Comparison of ENCODE assay signal across 7 mouse cellular contexts in genomic region chr2:136596451-136596850, GRCm38 (mm10).
DNase-seq lines count a peak whose midpoint lies in the region; ATAC-seq and TF ChIP-seq lines count a peak whose summit lies in the region.

No protein-coding gene starts in this region.

- H3K4me2 ChIP-seq in neural tube, embryonic 15.5 days = no peak overlapping the region
- H3K4me2 ChIP-seq in hindbrain, postnatal 0 days (ENCODE audit: low read depth, low read length) = no peak overlapping the region

- H3K27ac ChIP-seq in neural tube, embryonic 15.5 days (replicated peaks) = no peak overlapping the region
- H3K27ac ChIP-seq in hindbrain, postnatal 0 days = no peak overlapping the region

- no peaks in the 10 kb centered on the region for H3K9me3 ChIP-seq in neural tube, embryonic 15.5 days (replicated peaks)
- H3K9me3 ChIP-seq in hindbrain, postnatal 0 days (ENCODE audit: low read length) = no peaks in the 10 kb centered on the region

- no peak overlapping the region for H3K9ac ChIP-seq in neural tube, embryonic 15.5 days (replicated peaks)
- no peak overlapping the region for H3K9ac ChIP-seq in hindbrain, postnatal 0 days (replicated peaks; ENCODE audit: low read length)

- ATAC-seq in neural tube, embryonic 15.5 days (ENCODE audit: low FRiP score) = no peak
- ATAC-seq in hindbrain, postnatal 0 days = no peak

- 32% methylated on average over 3 of the region's 3 CpGs for WGBS in neural tube, embryonic 15.5 days
- WGBS in hindbrain, postnatal 0 days = 27% methylated on average over 3 of the region's 3 CpGs
- 21% methylated on average over 3 of the region's 3 CpGs for WGBS in lung, adult 2 months

- TF ChIP-seq CTCF in hindbrain, postnatal 0 days (IDR thresholded peaks at IDR 0.05; ENCODE audit: low read depth) = peak; percentile 75
- peak; percentile 59 for TF ChIP-seq CTCF in lung, adult 2 months (IDR thresholded peaks at IDR 0.05; ENCODE audit: insufficient read depth, low read length)

- no peaks in the 10 kb centered on the region for H3K4me1 ChIP-seq in neural tube, embryonic 15.5 days
- H3K4me1 ChIP-seq in hindbrain, postnatal 0 days (ENCODE audit: insufficient read depth, low read length) = 0 out of 2 replicates have a peak, but pooled peaks cover 3% of the 10 kb centered on the region
- no peaks in the 10 kb centered on the region for H3K4me1 ChIP-seq in lung, adult 2 months (ENCODE audit: control insufficient read depth, insufficient read depth, low read length)

- TF ChIP-seq POLR2A in lung, adult 2 months (IDR thresholded peaks at IDR 0.05; ENCODE audit: borderline replicate concordance, extremely low read depth, low read depth, low read length) = no peak

- H3K4me3 ChIP-seq in neural tube, embryonic 15.5 days (replicated peaks) = no peak overlapping the region
- H3K4me3 ChIP-seq in hindbrain, postnatal 0 days (ENCODE audit: low read length) = no peak overlapping the region
- H3K4me3 ChIP-seq in lung, adult 2 months (replicated peaks; ENCODE audit: extremely low read depth, low read depth, low read length) = no peak overlapping the region

- no peaks in the 10 kb centered on the region for H3K36me3 ChIP-seq in neural tube, embryonic 15.5 days
- no peaks in the 10 kb centered on the region for H3K36me3 ChIP-seq in hindbrain, postnatal 0 days (ENCODE audit: insufficient read depth, low read length)

- H3K27me3 ChIP-seq in neural tube, embryonic 15.5 days (replicated peaks) = no peaks in the 10 kb centered on the region
- no peaks in the 10 kb centered on the region for H3K27me3 ChIP-seq in hindbrain, postnatal 0 days (ENCODE audit: insufficient read depth, low read length)

- DNase-seq in neural tube, embryonic 10.5 days (ENCODE audit: extremely low spot score, low spot score) = peak; percentile 34
- peak; percentile 62 to 67 for DNase-seq in adrenal gland, postnatal 36 days
- peak; percentile 19 for DNase-seq in embryo, embryonic 11.5 days (ENCODE audit: low read depth, low spot score)
- peak; percentile 78 for DNase-seq in hindbrain, postnatal 0 days (ENCODE audit: low spot score)
- DNase-seq in lung, adult 2 months = peak; percentile 27
- DNase-seq in telencephalon, adult 2 months (ENCODE audit: low read depth, low spot score) = peak; percentile 45

Comparison
In these comparisons a context has a peak if more than half of its experiments do, and no peak if none do; other contexts are left out.
1. DNase-seq: peak in every context shown above with its lines; median percentile 78 in hindbrain, postnatal 0 days; 64 in adrenal gland, postnatal 36 days; 45 in telencephalon, adult 2 months; 34 in neural tube, embryonic 10.5 days; 27 in lung, adult 2 months; 19 in embryo, embryonic 11.5 days.